Comparison of ENCODE assay signal across 33 mouse cellular contexts in genomic region chr8:113542713-113543112, GRCm38 (mm10).
"Had no signal": no experiment of that assay in that cellular context is flagged by ENCODE, and none has a peak within 500 bp of the region (broad histone marks: within the 10 kb centered on the region; RNA-seq: fewer than 3 reads in every experiment).

No protein-coding gene starts in this region.

- H3K9me3 ChIP-seq: heart, embryonic 10.5 days; heart, embryonic 12.5 days; heart, embryonic 13.5 days; heart, embryonic 15.5 days; hindbrain, embryonic 10.5 days; hindbrain, embryonic 12.5 days; hindbrain, embryonic 13.5 days; hindbrain, embryonic 15.5 days; intestine, embryonic 15.5 days; kidney, embryonic 15.5 days had no signal

- H3K36me3 ChIP-seq: heart, embryonic 10.5 days; heart, embryonic 12.5 days; heart, embryonic 13.5 days; heart, embryonic 15.5 days; hindbrain, embryonic 10.5 days; hindbrain, embryonic 12.5 days; hindbrain, embryonic 13.5 days; hindbrain, embryonic 15.5 days; intestine, embryonic 15.5 days; kidney, embryonic 15.5 days had no signal

- ATAC-seq: hindbrain, postnatal 0 days; inflammation-experienced regulatory T-cells, adult 6 months; intestine, postnatal 0 days had no signal

- H3K4me2 ChIP-seq: heart, embryonic 11.5 days; heart, embryonic 12.5 days; heart, embryonic 13.5 days; heart, embryonic 15.5 days; hindbrain, embryonic 12.5 days; hindbrain, embryonic 13.5 days; hindbrain, embryonic 14.5 days; hindbrain, embryonic 15.5 days; intestine, embryonic 15.5 days; kidney, embryonic 15.5 days had no signal

- H3K27me3 ChIP-seq: heart, embryonic 12.5 days; heart, embryonic 13.5 days; heart, embryonic 15.5 days; hindbrain, embryonic 12.5 days; hindbrain, embryonic 13.5 days; hindbrain, embryonic 15.5 days; intestine, embryonic 15.5 days; kidney, embryonic 15.5 days had no signal

- H3K9ac ChIP-seq: heart, embryonic 12.5 days; heart, embryonic 13.5 days; heart, embryonic 15.5 days; hindbrain, embryonic 12.5 days; hindbrain, embryonic 13.5 days; hindbrain, embryonic 14.5 days; hindbrain, embryonic 15.5 days; intestine, embryonic 15.5 days; kidney, embryonic 15.5 days had no signal

- H3K27ac ChIP-seq: heart, embryonic 10.5 days; heart, embryonic 13.5 days; heart, embryonic 15.5 days; hindbrain, embryonic 10.5 days; hindbrain, embryonic 12.5 days; hindbrain, embryonic 13.5 days; hindbrain, embryonic 14.5 days; hindbrain, embryonic 15.5 days; hindbrain, postnatal 0 days; intestine, embryonic 15.5 days; kidney, embryonic 15.5 days; kidney, postnatal 0 days; layer of hippocampus, adult 2 months had no signal

- H3K4me1 ChIP-seq: heart, embryonic 10.5 days; heart, embryonic 12.5 days; heart, embryonic 13.5 days; heart, embryonic 15.5 days; hindbrain, embryonic 10.5 days; hindbrain, embryonic 12.5 days; hindbrain, embryonic 13.5 days; hindbrain, embryonic 15.5 days; intestine, embryonic 15.5 days; kidney, embryonic 15.5 days had no signal

- DNase-seq: heart, postnatal 10 days; heart, postnatal 14 days; heart, postnatal 36 days; heart, postnatal 4 days; kidney, adult 11 months; kidney, adult 18-20 months; kidney, adult 2 months; kidney, adult 8-10 months; kidney, adult 9 months; kidney, postnatal 10 days; kidney, postnatal 14 days; kidney, postnatal 25 days; kidney, postnatal 36 days; kidney, postnatal 4 days; layer of hippocampus, adult 9-11 months; layer of hippocampus, postnatal 36 days had no signal

- H3K4me3 ChIP-seq: heart, embryonic 10.5 days; heart, embryonic 12.5 days; heart, embryonic 13.5 days; heart, embryonic 15.5 days; hindbrain, embryonic 10.5 days; hindbrain, embryonic 12.5 days; hindbrain, embryonic 13.5 days; hindbrain, embryonic 15.5 days; intestine, embryonic 15.5 days; kidney, embryonic 15.5 days; layer of hippocampus, adult 2 months had no signal
